Mouse (Mus musculus) ES-Bruce4 (cell line): Measurements from ENCODE around the gene Ttc7. TPM values are rescaled to one million over a fixed set of nuclear protein-coding genes. Genes with fewer than 3 reads are reported as not detected.

Experiments
- H3K27ac ChIP-seq: 2 replicates; pipeline ENCODE4 v1.5.1; 2012; ENCODE audit warnings: low read length, inconsistent platforms; ENCODE audit not compliant: insufficient read depth
- H3K27me3 ChIP-seq: 2 replicates; pipeline ENCODE4 v1.6.1; 2012; ENCODE audit warnings: mild to moderate bottlenecking, low read length, inconsistent platforms; ENCODE audit not compliant: control insufficient read depth, poor library complexity, insufficient read depth, severe bottlenecking
- H3K36me3 ChIP-seq: 2 replicates; pipeline ENCODE4 v1.6.1; 2012; ENCODE audit warnings: inconsistent platforms, mild to moderate bottlenecking, low read length, moderate library complexity; ENCODE audit not compliant: control insufficient read depth, poor library complexity, insufficient read depth, severe bottlenecking
- H3K4me1 ChIP-seq: one replicate; pipeline ENCODE4 v1.8.1; 2011; ENCODE audit warnings: low read length; ENCODE audit not compliant: control insufficient read depth, insufficient read depth
- H3K4me3 ChIP-seq: 2 replicates; pipeline ENCODE4 v1.5.1; 2011; ENCODE audit warnings: low read depth, mild to moderate bottlenecking, low read length
- H3K9ac ChIP-seq: 2 replicates; pipeline ENCODE4 v1.6.1; 2012; ENCODE audit warnings: low read depth, mild to moderate bottlenecking, inconsistent platforms; ENCODE audit not compliant: poor library complexity, severe bottlenecking
- H3K9me3 ChIP-seq: replicated peaks from 2 replicates; pipeline ENCODE4 v1.6.1; 2012; ENCODE audit warnings: mild to moderate bottlenecking, low read length, inconsistent platforms; ENCODE audit not compliant: control insufficient read depth, poor library complexity, insufficient read depth, severe bottlenecking
- CTCF ChIP-seq: IDR thresholded peaks from one replicate; pipeline ENCODE4 v1.8.1; 2011; ENCODE audit warnings: low read depth, low read length
- EP300 ChIP-seq: IDR thresholded peaks from 2 replicates; pipeline ENCODE4 v1.6.1; 2011; ENCODE audit warnings: low read depth, low read length; ENCODE audit not compliant: insufficient read depth
- POLR2A ChIP-seq: IDR thresholded peaks from one replicate; pipeline ENCODE4 v1.8.1; 2011; ENCODE audit warnings: low read length; ENCODE audit not compliant: insufficient read depth
- polyA plus RNA-seq: library from polyadenylated mRNA; stranded (reverse); fragments of >200 nt; gene quantifications from 2 replicates; pipeline ENCODE4 v1.2.4, GENCODE M21; 2011; ENCODE audit warnings: low read depth; ENCODE audit not compliant: missing spikeins, insufficient read depth, insufficient read length

Gene Ttc7
- polyA plus RNA-seq, 1 experiment, result 10.7 TPM

DNA sequence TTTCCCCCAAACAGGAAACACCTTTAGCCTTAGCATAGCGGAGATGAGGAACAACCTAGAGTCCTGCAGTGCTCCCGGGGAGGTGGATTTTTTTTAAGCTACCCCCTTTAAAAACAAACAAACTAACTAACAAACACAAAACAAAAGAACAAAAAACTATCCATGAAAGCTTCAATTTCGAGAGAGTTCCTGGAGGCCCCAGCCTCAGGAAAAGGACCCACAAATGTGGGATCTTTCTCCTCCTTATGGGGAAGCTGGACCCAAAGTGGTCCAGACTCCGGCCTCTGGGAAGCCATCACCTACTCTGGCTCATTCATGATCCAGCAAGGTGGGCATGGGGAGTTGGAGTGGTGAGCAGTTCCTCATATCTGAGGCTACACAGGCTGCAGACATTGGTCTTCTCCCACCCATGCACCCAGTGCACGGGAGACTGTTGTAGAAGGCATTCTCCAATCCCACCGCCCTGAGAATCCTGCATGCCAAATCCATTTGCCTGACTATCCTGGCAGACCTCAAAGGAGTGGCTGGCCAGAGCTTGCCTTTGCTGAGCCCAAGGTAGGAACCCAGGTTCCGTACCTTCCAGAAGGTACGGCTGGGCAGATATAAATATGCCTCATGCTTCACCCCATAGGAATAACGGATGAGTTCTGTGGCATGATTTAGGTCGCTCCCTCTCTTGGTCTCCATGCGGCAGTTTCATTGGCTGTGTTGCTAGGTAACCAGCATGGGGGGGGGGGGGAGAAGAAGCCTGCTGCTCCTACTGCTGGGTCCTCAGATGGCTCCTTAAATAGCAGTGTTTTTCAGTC lies 48.9 kb downstream of the Ttc7 start:
- TF ChIP-seq EP300 (no peak), CTCF (no peak), POLR2A (no peak)
- H3K4me3 ChIP-seq, result no peak overlapping the region
- peaks cover 8% of the 10 kb centered on the region for H3K4me1 ChIP-seq
- no peaks in the 10 kb centered on the region for H3K27me3 ChIP-seq
- H3K36me3 ChIP-seq, result no peaks in the 10 kb centered on the region
- H3K27ac ChIP-seq, result no peak overlapping the region
- no peak overlapping the region for H3K9ac ChIP-seq
- H3K9me3 ChIP-seq, result no peaks in the 10 kb centered on the region

DNA sequence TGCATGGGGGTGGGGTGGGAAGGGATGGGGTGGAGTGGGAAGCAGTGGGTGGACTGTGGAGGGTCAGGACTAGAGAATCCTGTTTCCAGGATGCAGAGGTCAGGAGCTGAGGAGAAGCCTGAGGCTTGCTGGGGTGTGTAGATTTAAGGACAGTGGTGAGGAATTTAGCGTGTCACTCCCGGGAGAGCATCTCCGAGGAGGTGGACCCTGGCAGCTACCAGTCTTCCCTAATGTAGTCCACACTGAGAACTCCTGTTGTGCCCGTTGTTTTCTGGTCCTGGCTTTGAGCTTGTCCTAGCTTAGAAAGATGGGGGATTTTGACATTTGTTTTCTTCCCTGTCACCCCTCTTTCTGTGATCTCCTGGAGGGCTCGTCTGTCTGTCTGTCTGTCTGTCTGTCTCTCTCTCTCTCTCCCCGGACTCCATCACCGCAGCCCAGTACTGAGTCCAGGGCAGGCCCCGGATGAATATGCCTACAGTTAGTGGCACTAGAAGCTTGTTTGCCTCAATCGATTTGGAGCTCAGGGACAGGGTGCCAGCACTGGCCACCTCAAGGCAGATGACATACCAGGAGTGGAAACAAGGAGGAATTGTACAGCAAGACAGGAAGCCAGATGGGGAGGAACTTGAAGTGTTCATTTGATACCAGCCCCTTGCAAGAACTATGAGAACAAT lies 49.6 kb downstream of the Ttc7 start:
- TF ChIP-seq EP300 (no peak), POLR2A (no peak), CTCF (no peak)
- Histone ChIP-seq H3K27me3 (no peaks in the 10 kb centered on the region), H3K9me3 (no peaks in the 10 kb centered on the region), H3K27ac (no peak overlapping the region), H3K4me3 (no peak overlapping the region), H3K36me3 (no peaks in the 10 kb centered on the region), H3K9ac (no peak overlapping the region), H3K4me1 (peaks cover 8% of the 10 kb centered on the region)

DNA sequence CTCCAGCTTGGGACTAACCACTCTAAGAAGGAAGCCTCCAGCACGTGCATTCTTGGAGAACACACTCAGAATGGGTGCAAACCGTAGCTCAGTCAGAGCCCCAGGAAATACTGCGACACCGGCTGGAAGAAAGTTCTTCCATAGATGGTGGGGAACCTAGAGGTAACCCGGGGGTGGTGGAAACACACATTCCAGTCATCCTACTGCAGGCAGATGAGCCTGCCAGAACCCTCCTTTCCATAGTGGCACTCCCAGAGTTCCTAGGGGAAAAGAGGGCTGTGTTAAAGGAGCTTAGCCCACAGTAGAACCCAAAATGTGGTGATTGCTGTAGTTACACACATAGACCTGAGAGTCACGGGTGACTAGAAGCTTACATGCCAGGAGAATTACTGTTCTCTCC lies 50.2 kb downstream of the Ttc7 start:
- Histone ChIP-seq H3K4me1 (peaks cover 8% of the 10 kb centered on the region), H3K27ac (no peak overlapping the region), H3K27me3 (no peaks in the 10 kb centered on the region), H3K9me3 (no peaks in the 10 kb centered on the region), H3K4me3 (no peak overlapping the region), H3K9ac (no peak overlapping the region), H3K36me3 (no peaks in the 10 kb centered on the region)
- no peak for TF ChIP-seq POLR2A

DNA sequence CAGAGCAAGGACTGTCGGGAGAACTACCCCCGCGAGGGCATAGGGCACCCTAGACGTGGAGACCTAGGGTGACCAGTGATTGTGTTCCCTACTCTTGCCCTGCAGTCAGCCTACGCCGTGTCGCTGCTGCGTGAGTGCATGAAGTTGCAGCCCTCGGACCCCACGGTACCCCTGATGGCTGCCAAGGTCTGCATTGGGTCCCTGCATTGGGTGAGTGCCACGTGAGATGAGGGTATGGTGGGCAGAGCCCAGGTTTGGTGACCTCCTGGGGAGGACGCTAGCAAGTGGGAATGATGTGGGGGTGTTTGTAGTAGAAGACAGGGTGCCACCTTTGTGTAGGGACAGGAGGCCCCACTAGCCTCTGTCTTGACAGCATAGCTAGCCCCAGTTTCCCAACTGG lies 51.5 kb downstream of the Ttc7 start:
- no peaks in the 10 kb centered on the region for H3K9me3 ChIP-seq
- TF ChIP-seq POLR2A, result no peak
- TF ChIP-seq EP300, result no peak
- no peak for TF ChIP-seq CTCF
- H3K27me3 ChIP-seq, result no peaks in the 10 kb centered on the region
- no peaks in the 10 kb centered on the region for H3K36me3 ChIP-seq
- peaks cover 5% of the 10 kb centered on the region for H3K4me1 ChIP-seq
- H3K9ac ChIP-seq, result no peak overlapping the region
- no peak overlapping the region for H3K27ac ChIP-seq
- H3K4me3 ChIP-seq, result no peak overlapping the region

DNA sequence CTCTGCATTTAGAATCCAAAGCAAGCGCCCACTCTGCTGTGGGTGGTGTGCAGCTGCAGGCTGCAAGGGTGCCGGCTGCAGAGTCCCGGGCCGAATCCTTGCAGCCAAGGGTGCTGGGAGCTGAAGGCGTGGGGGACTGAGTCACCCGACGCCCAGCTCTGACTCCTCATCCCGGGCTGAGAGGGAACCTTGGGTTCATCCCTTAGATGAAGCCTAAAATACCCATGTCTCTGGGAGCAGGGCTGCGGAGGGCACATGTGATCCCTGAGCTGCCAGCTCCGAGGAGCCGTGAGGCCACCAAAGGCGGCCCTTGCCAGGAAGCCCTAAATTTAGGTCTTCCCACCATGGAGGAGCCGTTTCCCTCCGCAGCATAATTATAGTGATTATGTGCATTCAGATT lies 52.5 kb downstream of the Ttc7 start:
- Histone ChIP-seq H3K27ac (no peak overlapping the region), H3K27me3 (no peaks in the 10 kb centered on the region), H3K9ac (no peak overlapping the region), H3K9me3 (no peaks in the 10 kb centered on the region), H3K36me3 (no peaks in the 10 kb centered on the region), H3K4me1 (peaks cover under 1% of the 10 kb centered on the region), H3K4me3 (no peak overlapping the region)
- TF ChIP-seq CTCF (no peak), POLR2A (no peak), EP300 (no peak)

DNA sequence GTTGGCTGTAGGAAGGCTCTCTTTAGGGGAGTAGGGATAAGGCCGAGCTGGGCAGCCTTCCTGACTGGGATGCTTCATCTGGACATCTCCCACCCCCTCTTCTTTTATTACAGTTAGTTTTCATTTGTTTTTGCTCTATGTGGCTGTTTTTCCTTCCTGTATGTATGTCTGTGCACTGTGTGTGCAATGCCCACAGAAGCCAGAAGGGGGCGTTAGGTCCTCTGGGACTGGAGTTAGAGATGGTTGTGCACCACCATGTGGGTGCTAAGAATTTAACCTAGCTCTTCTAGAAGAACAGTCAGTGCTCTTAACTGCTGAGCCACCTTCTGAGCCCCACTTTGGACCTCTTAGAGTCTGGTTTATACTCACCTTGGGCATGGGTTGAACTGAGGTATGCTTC lies 53.0 kb downstream of the Ttc7 start:
- no peaks in the 10 kb centered on the region for H3K4me1 ChIP-seq
- TF ChIP-seq POLR2A (no peak), CTCF (peak; percentile 30)

More for the DNA sequence above, 53.0 kb downstream of the Ttc7 start:
- H3K36me3 ChIP-seq, result no peaks in the 10 kb centered on the region
- H3K9me3 ChIP-seq, result no peaks in the 10 kb centered on the region
- H3K4me3 ChIP-seq, result no peak overlapping the region
- H3K27ac ChIP-seq, result no peak overlapping the region
- no peak overlapping the region for H3K9ac ChIP-seq
- H3K27me3 ChIP-seq, result no peaks in the 10 kb centered on the region
